Mouse (Mus musculus) lung, postnatal 0 days (tissue): ENCODE data around the gene Gys1.

Experiments used
- CTCF ChIP-seq: IDR thresholded peaks from 2 replicates; pipeline ENCODE4 v1.5.1; 2016; ENCODE audit warnings: antibody characterized with exemption, mild to moderate bottlenecking
- EP300 ChIP-seq: IDR thresholded peaks from 2 replicates; pipeline ENCODE4 v1.6.1; 2016; ENCODE audit warnings: antibody characterized with exemption, mild to moderate bottlenecking, control low read depth

DNA sequence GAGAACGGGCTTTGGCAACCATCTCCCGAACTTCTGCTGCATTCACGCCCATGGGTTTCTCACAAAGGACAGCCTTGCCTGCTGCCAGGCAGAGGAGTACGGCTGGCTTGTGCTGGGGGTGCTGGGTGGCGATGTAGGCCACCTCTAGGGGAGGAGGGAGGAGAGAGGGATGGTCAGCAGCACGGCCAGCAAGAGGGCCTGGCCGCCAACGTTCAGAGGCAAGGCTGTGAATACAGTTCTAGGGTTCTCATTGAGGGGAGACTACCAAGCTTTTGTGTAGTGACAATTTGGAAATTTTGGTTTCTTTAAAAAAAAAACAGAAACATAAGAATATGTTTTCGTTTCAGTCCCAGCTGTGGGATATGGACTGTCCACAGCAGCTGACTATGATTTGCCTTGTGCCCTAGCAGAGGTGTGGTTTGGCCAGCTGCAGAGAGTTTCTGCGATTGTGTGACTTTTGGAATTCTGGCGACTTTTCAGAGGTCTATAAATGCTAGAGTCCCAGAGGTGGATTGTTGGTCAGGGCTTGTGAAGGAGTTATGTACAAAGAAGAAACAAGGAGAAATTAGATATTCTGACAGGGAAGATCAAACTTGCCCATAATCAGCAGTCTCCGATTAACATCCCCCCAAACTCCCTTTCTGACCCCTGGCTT is 52.2 kb downstream of the Gys1 start, which contains the start of gene Gm45808:
- TF ChIP-seq CTCF (no peak), EP300 (no peak)
